Mouse (Mus musculus) liver, embryonic 14.5 days (tissue): ENCODE results near the gene Ssbp2.

Source experiments
- CTCF ChIP-seq: IDR thresholded peaks from 2 replicates; pipeline ENCODE4 v1.5.1; 2016; ENCODE audit warnings: antibody characterized with exemption, low read depth, control low read depth
- EP300 ChIP-seq: IDR thresholded peaks from 2 replicates; pipeline ENCODE4 v1.6.1; 2016; ENCODE audit warnings: antibody characterized with exemption, low read depth

- TF ChIP-seq CTCF: no peak
- TF ChIP-seq EP300: no peak
These were observed 202.7 kb downstream of the Ssbp2 start for GRCm38 (mm10) chr13:91662751-91663150.
